ENCODE assay signal across 8 mouse cellular contexts in the genomic region with DNA sequence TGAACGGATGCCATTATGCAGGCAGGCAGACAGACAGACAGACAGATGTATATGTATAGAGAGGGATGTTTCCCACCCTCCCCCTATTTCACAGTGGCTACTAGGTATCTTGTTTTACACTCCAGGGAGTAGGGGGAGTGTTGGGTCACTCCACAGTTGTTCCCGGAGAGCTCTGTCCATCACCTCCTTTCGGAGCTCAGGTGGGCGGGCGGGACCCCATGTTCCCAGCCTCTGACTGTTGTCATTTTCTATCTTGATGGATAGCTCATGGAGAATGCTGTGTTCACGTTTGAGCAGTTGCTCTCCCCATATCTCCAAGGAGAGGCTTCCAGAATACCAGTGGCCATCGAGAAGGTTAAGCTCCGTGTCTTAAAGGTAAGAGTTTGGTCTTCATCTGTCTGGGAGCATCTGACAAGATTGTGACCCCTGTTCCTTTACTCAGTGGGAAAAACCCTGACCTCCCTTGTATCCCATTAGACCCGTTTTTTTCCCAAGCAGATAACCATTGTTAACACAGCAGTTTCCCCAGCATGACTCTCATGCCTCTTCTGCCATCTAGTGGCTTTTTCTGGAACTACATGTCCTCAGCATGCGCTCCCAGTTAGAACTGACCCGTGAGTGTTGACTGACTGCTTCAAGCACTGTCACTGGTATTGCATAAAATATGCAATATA. TPM values are rescaled to one million over a fixed set of nuclear protein-coding genes. Genes with fewer than 3 reads are reported as not detected.
DNase-seq lines count a peak whose midpoint lies in the region; ATAC-seq and TF ChIP-seq lines count a peak whose summit lies in the region.

No protein-coding gene starts in this region.

- H3K36me3 ChIP-seq in forebrain, embryonic 12.5 days (replicated peaks): no peaks in the 10 kb centered on the region
- no peaks in the 10 kb centered on the region for H3K36me3 ChIP-seq in heart, embryonic 16.5 days (ENCODE audit: control insufficient read depth, insufficient read depth)
- H3K36me3 ChIP-seq in liver, embryonic 13.5 days: no peaks in the 10 kb centered on the region
- no peaks in the 10 kb centered on the region for H3K36me3 ChIP-seq in neural tube, embryonic 12.5 days
- no peaks in the 10 kb centered on the region; the same call in 1 of the 2 replicates for H3K36me3 ChIP-seq in stomach, postnatal 0 days (ENCODE audit: control insufficient read depth, insufficient read depth, low read length)

- peak; percentile 76 for ATAC-seq in forebrain, embryonic 12.5 days (ENCODE audit: low FRiP score)
- peak; percentile 77 for ATAC-seq in heart, embryonic 16.5 days (replicated peaks; ENCODE audit: extremely low read depth, insufficient read depth, low FRiP score)
- ATAC-seq in liver, embryonic 13.5 days (ENCODE audit: low read depth): peak; percentile 62; the same call in 1 of the 2 replicates
- peak; percentile 68 for ATAC-seq in neural tube, embryonic 12.5 days (ENCODE audit: low FRiP score, low read depth)
- peak; percentile 65 for ATAC-seq in stomach, postnatal 0 days (ENCODE audit: low FRiP score, low TSS enrichment)

- H3K4me3 ChIP-seq in forebrain, embryonic 12.5 days (replicated peaks): no peak overlapping the region
- no peak overlapping the region for H3K4me3 ChIP-seq in heart, embryonic 16.5 days (ENCODE audit: low read length)
- H3K4me3 ChIP-seq in liver, embryonic 13.5 days (replicated peaks): no peak overlapping the region
- H3K4me3 ChIP-seq in neural tube, embryonic 12.5 days: no peak overlapping the region
- no peak overlapping the region for H3K4me3 ChIP-seq in stomach, postnatal 0 days (ENCODE audit: low read depth, low read length)

- TF ChIP-seq CTCF in stomach, postnatal 0 days (IDR thresholded peaks at IDR 0.05; ENCODE audit: low read depth): peak; percentile 97

- H3K27ac ChIP-seq in forebrain, embryonic 12.5 days: no peak overlapping the region
- H3K27ac ChIP-seq in heart, embryonic 16.5 days (ENCODE audit: low read length): no peak overlapping the region
- H3K27ac ChIP-seq in liver, embryonic 13.5 days: no peak overlapping the region
- no peak overlapping the region for H3K27ac ChIP-seq in neural tube, embryonic 12.5 days
- H3K27ac ChIP-seq in stomach, postnatal 0 days (replicated peaks): no peak overlapping the region

- WGBS in forebrain, embryonic 12.5 days: 42% methylated on average over 11 of the region's 11 CpGs
- WGBS in heart, embryonic 16.5 days: 29% methylated on average over 11 of the region's 11 CpGs
- 36% methylated on average over 11 of the region's 11 CpGs for WGBS in liver, embryonic 13.5 days (ENCODE audit: insufficient replicate concordance)
- 34% methylated on average over 11 of the region's 11 CpGs for WGBS in neural tube, embryonic 12.5 days
- 31% methylated on average over 11 of the region's 11 CpGs for WGBS in stomach, postnatal 0 days

- H3K9ac ChIP-seq in forebrain, embryonic 12.5 days: no peak overlapping the region
- H3K9ac ChIP-seq in heart, embryonic 16.5 days (ENCODE audit: low read length): no peak overlapping the region
- H3K9ac ChIP-seq in liver, embryonic 13.5 days: no peak overlapping the region
- no peak overlapping the region for H3K9ac ChIP-seq in neural tube, embryonic 12.5 days
- H3K9ac ChIP-seq in stomach, postnatal 0 days (ENCODE audit: low read length): no peak overlapping the region

- H3K27me3 ChIP-seq in forebrain, embryonic 12.5 days: peaks cover 5% of the 10 kb centered on the region; the same call in 1 of the 2 replicates
- no peaks in the 10 kb centered on the region for H3K27me3 ChIP-seq in heart, embryonic 16.5 days (ENCODE audit: control insufficient read depth, insufficient read depth, low read length)
- no peaks in the 10 kb centered on the region for H3K27me3 ChIP-seq in liver, embryonic 13.5 days
- no peaks in the 10 kb centered on the region for H3K27me3 ChIP-seq in neural tube, embryonic 12.5 days (replicated peaks)
- H3K27me3 ChIP-seq in stomach, postnatal 0 days (ENCODE audit: control insufficient read depth, insufficient read depth, low read length): no peaks in the 10 kb centered on the region

- no peaks in the 10 kb centered on the region for H3K9me3 ChIP-seq in forebrain, embryonic 12.5 days
- H3K9me3 ChIP-seq in heart, embryonic 16.5 days (replicated peaks; ENCODE audit: control insufficient read depth, low read length): no peaks in the 10 kb centered on the region
- no peaks in the 10 kb centered on the region for H3K9me3 ChIP-seq in liver, embryonic 13.5 days (replicated peaks)
- H3K9me3 ChIP-seq in neural tube, embryonic 12.5 days: no peaks in the 10 kb centered on the region
- H3K9me3 ChIP-seq in stomach, postnatal 0 days (ENCODE audit: control insufficient read depth, low read length): no peaks in the 10 kb centered on the region

- no peak for TF ChIP-seq EP300 in stomach, postnatal 0 days (optimal IDR thresholded peaks at IDR 0.05)

- peak; percentile 85 for DNase-seq in ES-CJ7 (ENCODE audit: low read depth, low spot score)
- peak; percentile 75 for DNase-seq in c-Kit-positive CD71-positive TER-119-positive erythroid progenitor cells, embryonic 14.5 days (ENCODE audit: low spot score)
- peak; percentile 90 for DNase-seq in kidney, postnatal 14 days
- DNase-seq in liver, embryonic 13.5 days: peak; percentile 53
- DNase-seq in stomach, postnatal 0 days (ENCODE audit: low spot score): peak; percentile 75

- no peaks in the 10 kb centered on the region for H3K4me1 ChIP-seq in forebrain, embryonic 12.5 days
- peaks cover 11% of the 10 kb centered on the region for H3K4me1 ChIP-seq in heart, embryonic 16.5 days (ENCODE audit: control insufficient read depth, insufficient read depth, low read length)
- peaks cover 9% of the 10 kb centered on the region for H3K4me1 ChIP-seq in liver, embryonic 13.5 days (replicated peaks)
- H3K4me1 ChIP-seq in neural tube, embryonic 12.5 days: no peaks in the 10 kb centered on the region; the same call in 1 of the 2 replicates
- no peaks in the 10 kb centered on the region for H3K4me1 ChIP-seq in stomach, postnatal 0 days (replicated peaks; ENCODE audit: control insufficient read depth, insufficient read depth)

- no peak overlapping the region; the same call in 1 of the 2 replicates for H3K4me2 ChIP-seq in forebrain, embryonic 12.5 days
- peak overlapping the region; percentile 45; the same call in 1 of the 2 replicates for H3K4me2 ChIP-seq in heart, embryonic 16.5 days (ENCODE audit: low read depth, low read length)
- no peak overlapping the region for H3K4me2 ChIP-seq in liver, embryonic 13.5 days
- H3K4me2 ChIP-seq in neural tube, embryonic 12.5 days (replicated peaks): no peak overlapping the region
- H3K4me2 ChIP-seq in stomach, postnatal 0 days (replicated peaks; ENCODE audit: low read depth): no peak overlapping the region

RNA-seq across cellular contexts. Expression of gene Edem3, which starts 49.3 kb away (rescaled TPM):
- 24.5 and 27.7 TPM in 2 replicates for polyA plus RNA-seq in forebrain, embryonic 12.5 days (2016; fragmentation: Nextera tagmentation; extraction: Ambion mirVana)
- 9.8 and 11.6 TPM in 2 replicates for polyA plus RNA-seq in heart, embryonic 16.5 days (2015; fragmentation: Nextera tagmentation; extraction: Ambion mirVana)
- polyA plus RNA-seq in liver, embryonic 13.5 days (2015; fragmentation: Nextera tagmentation; extraction: Ambion mirVana): 5.6 and 8.7 TPM in 2 replicates
- 22.1 and 26.2 TPM in 2 replicates for polyA plus RNA-seq in neural tube, embryonic 12.5 days (2016; fragmentation: Nextera tagmentation; extraction: Ambion mirVana)
- 7.2 and 7.5 TPM in 2 replicates for polyA plus RNA-seq in stomach, postnatal 0 days (2015; fragmentation: Nextera tagmentation; extraction: Ambion mirVana)
